Mouse (Mus musculus): Measurements from ENCODE around the gene Stxbp4.

GRCm38 (mm10) chr11:90451506-90451905 is 186.4 kb downstream of the Stxbp4 start:
- no peak for TF ChIP-seq CTCF (IDR thresholded peaks at IDR 0.05; ENCODE audit: low read depth, low read length)
- TF ChIP-seq POLR2A (IDR thresholded peaks at IDR 0.05; ENCODE audit: borderline replicate concordance, low read depth, low read length), result no peak
